Mouse (Mus musculus): ENCODE data around the gene Olfr572.

DNA sequence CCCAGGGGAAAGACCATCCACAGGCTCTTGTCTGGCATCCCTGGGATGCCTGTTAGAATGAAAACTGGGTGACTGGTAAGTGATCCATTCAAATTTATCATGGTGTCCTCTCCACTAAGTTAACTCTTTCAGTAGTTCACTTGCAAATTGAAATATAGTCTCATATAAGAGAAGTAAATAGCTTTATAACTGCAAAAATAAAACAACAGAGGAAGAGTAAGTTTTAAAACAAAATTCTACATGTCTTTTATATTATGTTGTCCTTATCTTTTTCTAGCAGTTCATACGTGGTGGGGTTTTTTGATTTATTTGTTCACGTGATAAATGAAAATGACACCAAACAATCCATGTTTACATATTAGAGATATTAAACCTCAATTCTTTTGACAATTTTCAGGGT, 18.3 kb downstream of the Olfr572 start, which contains the start of gene Olfr573-ps1:
- no peak for TF ChIP-seq CTCF (IDR thresholded peaks at IDR 0.05; ENCODE audit: low read depth)
- TF ChIP-seq EP300 (optimal IDR thresholded peaks at IDR 0.05): no peak

Data from stomach, postnatal 0 days (tissue).